Mouse (Mus musculus): ENCODE results near the gene Cbx4.
A peak's percentile ranks its signal among the peaks of the same experiment; 100 is the strongest.

Cbx4 gene

DNA sequence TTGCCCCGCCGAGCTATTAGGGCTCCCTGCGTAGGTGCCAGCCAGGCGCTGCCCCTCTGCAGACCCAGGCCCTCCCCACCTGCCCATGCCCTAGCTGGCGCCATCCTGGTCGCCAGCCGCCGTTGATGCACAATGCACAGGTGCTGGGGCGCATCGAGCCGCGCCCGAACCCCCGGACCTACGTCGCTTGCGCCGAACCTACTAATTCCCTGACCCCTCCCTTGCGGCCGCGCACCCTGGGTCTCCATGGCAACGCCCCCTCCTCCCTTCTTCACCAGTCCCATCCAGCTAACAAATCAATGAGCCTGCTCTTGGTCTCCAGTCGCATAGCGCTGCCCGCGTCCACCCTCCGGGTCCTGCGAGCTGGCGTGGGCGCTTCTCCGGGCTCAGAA, 44.7 kb downstream of the Cbx4 start:
- no peak for DNase-seq (ENCODE audit: low spot score)

DNA sequence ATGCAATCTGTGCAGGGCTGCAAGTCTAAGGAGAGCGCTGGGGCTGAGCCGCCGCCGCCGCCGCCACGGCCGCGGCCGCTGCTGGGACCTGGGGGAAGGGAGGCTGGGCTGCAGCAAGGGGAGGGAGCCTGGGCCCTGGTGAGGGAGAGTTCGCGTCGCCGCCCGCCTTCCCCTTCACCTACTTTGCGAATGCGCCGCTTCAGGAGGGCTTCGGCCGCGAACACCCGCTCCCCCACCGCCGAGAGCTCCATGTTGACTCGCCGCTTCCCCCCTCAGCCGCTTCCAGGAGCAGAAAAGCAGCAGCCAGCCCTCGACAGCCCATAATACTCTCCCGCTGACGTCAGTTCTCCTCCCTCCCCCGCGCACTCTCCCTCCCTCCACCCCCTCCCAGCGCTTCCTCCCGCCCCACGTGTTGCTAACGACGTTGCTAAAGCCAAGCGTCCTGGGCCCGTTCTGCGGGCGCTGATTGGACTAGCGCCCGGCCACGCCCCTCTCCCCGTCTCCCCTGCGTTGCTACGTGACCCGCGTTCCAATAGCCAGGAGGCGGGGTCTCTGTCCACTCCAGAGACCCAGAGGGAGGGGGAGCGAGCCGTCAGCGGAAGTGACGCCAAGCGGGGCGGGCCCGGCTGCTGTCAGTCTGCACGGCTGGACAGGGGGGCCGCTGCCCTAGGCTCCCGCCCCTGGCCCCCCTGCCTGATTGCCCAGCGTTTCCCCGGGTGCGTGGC, 45.3 kb downstream of the Cbx4 start, which contains the start of gene Cbx8:
Gene Cbx8 (minus strand): TSS at position 370 of the 725 bp plus-strand sequence.
- peak; percentile 99 for DNase-seq (ENCODE audit: low spot score)

DNA sequence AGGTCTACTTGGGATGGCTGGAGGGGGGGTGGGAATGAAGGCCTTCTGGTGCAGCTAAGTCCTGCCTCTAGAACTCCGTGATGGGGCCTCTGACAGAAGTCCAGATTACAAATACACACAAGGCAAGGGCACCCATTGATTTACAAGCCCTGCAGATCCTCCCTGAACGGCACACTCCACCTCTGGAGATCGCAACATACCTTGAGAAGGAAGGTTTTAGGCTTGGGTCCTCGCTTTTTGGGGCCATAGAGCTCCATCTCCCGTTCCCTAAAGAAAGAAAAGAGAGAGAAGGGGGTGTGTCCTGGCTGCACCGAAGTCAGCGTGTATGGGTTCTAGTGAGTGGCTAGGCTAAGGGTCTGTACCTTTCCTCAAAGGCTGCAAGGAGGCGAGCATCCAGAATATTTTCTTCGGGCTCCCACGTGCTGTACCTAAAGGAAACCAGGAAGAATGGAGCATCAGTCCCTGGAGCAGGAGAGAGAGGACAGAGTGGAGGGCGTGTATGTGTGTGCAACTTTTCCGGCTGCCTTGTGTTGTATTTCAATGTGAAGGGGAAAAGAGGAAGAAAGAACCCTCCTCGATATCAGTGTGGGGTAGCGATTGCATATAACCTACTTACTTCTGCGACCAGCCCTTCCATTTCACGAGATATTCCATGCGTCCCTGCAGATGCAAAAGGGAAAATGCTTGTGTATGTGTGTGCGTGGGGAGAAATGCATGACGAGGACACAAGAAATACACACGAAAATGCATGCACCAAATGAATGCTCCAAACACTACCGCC, 46.1 kb downstream of the Cbx4 start:
- DNase-seq (ENCODE audit: low spot score), result no peak

DNA sequence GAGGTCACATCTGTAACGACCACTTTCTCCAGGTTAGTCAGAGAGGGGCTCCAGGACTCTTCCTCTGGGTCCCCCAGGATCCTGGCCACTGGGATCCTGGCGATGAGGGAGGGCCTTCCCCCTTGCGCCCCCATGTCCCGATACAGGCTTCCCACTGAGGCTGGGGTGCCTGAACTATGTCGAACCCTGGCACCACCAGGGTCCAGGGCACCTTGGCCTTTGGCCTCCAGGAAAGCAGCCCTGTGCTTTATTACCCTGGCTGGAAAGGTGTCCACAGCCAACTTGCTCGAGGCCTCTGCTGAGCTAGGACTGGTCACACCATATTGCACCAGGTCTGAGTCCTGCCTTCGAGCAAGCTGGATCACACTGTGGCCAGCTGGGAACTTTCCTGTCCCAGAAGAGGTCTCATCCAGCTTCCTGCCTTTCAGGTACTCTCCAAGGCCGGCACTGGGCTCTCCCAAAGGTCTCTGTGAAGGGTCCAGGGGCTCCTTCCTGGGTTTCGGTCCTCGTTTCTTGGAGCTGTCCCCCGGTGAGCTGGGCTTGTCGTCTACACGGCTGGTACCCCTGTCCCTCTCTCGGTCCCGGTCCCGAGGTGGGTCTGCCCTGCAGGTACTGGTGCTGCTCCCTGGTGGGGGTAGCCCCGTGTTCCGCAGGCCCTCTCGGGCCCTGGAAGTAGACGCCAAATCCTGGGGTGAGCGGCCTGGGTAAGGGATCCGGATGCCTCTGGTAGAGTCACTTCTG, 47.1 kb downstream of the Cbx4 start:
- DNase-seq (ENCODE audit: low spot score), result no peak

DNA sequence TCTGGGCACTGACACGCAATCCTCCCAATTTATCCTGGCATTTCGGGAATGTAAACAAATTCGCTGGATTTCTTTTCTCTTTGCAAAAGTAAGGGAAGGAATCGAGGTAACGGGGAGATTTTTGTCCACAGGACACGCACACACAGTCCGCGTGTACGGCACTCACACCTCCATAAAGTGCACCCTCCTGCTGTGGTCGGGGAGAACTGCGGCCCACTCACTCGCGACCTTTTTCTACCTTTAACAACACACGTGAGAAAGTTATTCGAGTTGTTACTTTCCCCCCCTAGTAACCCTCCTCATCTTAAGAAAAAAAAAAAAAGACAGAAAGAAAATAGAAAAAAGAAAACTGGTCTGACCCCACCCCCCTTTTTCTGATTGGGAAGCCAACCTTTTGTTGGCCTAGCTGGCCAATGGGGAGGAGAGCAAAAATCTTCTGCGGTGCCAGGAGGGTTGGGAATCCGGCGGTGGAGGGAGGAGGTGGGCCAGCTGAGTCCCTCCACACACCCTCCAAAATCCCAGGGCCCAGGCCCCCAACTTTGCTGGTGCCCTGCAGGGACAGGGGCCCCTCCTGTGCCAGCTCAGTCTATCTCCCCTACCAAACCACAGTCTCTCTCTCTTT, 48.1 kb downstream of the Cbx4 start:
- no peak for DNase-seq (ENCODE audit: low spot score)

DNA sequence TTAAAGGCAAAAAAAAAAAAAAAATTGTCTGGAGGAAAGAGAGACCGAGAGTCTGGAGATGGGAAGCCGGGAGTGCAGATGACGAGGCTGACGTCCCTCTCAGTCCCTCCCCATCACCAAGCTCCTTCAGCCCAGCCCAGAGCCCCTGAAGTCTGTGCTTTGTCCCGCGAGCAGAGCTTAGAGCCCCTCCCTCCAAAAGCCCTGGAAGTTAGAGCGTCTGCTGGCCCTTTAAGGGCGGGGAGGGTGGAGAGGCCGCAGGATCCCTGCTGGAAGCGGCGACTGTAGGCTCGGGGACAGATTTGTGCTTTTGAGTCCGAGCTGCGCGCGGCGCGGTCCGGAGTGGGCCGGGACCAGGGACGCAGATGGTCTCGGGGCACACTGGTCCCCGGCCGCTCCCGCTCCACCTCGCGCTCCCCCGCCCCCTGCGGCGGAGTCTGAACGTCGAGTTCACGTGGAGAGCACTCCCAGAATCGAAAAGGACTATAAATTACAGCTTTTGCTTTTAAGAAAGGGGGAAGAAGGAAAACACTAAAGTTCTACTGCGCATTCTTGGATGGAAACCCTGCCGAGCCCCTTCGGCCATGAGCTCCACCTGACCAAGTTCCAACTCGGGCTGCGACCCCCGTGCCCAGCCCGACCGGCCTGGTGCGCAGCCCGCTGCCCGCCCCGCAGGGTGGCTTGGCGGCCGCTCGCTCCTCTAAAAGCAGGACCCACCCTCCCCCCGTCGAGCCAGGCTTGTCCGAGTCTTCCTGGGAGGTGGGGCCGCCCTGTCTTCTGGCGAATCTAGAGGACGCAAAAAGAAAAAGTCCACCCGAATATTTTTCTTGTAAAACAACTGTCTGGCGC, 48.9 kb downstream of the Cbx4 start:
- no peak for DNase-seq (ENCODE audit: low spot score)

GRCm38 (mm10) chr11:119036447-119036846, 49.6 kb downstream of the Cbx4 start:
- DNase-seq (ENCODE audit: low spot score), result no peak

GRCm38 (mm10) chr11:119035686-119036165, 50.3 kb downstream of the Cbx4 start:
- DNase-seq (ENCODE audit: low spot score), result no peak

DNA sequence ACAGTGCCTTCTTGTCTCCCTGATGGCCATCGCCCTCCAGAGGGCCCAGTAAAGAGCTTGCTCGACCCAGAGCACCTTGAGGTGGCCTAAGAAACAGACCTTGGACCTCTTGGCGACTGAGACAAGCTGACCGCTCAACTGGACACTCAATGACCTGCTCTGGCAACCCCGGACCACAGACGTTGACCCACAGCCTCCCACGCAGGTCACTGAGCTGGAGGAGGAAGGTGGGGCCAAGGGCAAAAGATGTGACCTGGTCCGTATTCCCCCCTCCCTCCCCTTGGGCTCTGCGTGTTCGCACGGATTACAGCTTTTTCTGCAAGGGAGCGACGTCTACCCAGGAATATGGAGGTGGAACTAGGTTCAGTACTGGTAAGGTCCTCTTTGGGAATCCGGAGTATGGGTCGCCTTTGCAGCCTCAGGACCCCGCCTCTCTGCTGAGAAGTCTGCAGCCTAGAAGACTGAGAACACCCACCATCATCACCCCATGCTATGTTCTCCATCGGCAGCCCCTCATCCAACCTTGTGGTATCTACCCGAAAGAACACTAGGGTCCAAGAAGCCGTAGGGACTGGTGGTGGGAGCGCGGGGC, 50.8 kb downstream of the Cbx4 start:
- DNase-seq (ENCODE audit: low spot score), result no peak

- no peak for DNase-seq (ENCODE audit: low spot score)
These were observed 51.4 kb downstream of the Cbx4 start for GRCm38 (mm10) chr11:119034635-119035034.

- peak; percentile 83 for DNase-seq (ENCODE audit: low spot score)
These were observed 52.0 kb downstream of the Cbx4 start for GRCm38 (mm10) chr11:119033874-119034558.
